Mouse (Mus musculus): ENCODE measurements at regions not wholly inside any gene's neighbourhood (a gene's known extent, or its start where the extent isn't known, plus 50 kb on each side); places are given as distances from the start of the nearest gene placed in this dataset.

- TF ChIP-seq CTCF (IDR thresholded peaks at IDR 0.05; ENCODE audit: borderline replicate concordance, extremely low read depth, insufficient read depth, insufficient read length), result no peak
- TF ChIP-seq POLR2A (IDR thresholded peaks at IDR 0.05; ENCODE audit: borderline replicate concordance, extremely low read depth, insufficient read depth, insufficient read length, poor library complexity, severe bottlenecking), result no peak
Observed at GRCm38 (mm10) chr12:69476631-69477091, 104.4 kb upstream of the Gm9887 start.

Measured in brain, embryonic 14.5 days (tissue).